Mouse (Mus musculus): Measurements from ENCODE around the gene Nup62.

DNA sequence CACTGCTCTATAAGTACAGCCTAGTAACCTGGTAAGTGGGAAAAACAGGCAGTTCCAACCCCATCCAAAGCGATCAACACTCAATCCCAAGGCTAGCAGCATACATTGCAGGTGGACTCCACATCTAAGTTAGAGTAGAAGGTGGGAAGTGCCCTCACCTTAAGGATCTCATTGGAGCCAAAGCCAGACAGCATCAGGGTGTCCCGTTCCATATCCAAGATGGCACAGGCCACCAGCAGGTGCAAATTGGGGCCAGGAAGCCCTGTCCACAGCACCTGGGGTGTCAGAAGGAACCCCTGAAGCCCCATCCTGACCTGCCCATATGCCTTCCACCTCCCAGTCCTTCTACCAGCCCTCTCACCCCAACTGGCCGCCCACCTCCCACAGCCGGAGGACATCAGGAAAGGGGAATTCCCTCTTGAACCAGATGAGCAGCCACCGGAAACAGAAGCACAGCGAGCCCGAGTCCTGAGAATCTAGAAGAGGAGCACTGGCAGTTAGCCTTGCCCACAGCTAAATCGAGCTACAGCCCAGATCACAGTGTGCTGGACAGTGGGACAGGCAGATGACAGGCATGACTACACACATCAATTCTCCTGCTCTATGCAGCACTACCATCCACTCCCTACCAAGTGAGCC, 26.1 kb downstream of the Nup62 start:
- no peak for TF ChIP-seq FLI1 (IDR thresholded peaks at IDR 0.05; ENCODE audit: low read length)
- TF ChIP-seq GATA1 (IDR thresholded peaks at IDR 0.05; ENCODE audit: borderline replicate concordance, low read length) = no peak
